Mouse (Mus musculus) MEL (cell line): ENCODE measurements around the gene Ankle2.

Source experiments
- CTCF ChIP-seq, 3 experiments: IDR thresholded peaks in 2 of 3; conservative IDR thresholded peaks in 1 of 3; 2 replicates each; pipeline ENCODE4 v1.5.1; 2011 to 2012; ENCODE audit warnings: low read length in 3 of 3, low read depth in 2 of 3, mild to moderate bottlenecking in 2 of 3, improper control_type of control experiment in 1 of 3, inconsistent platforms in 1 of 3, mixed read lengths in 1 of 3, moderate library complexity in 1 of 3; ENCODE audit not compliant: control insufficient read depth in 1 of 3, insufficient read depth in 1 of 3, poor library complexity in 1 of 3, severe bottlenecking in 1 of 3
- POLR2A ChIP-seq, 2 experiments: IDR thresholded peaks; 2 replicates each; pipeline ENCODE4 v1.6.1; 2011 to 2012; ENCODE audit warnings: low read length in 2 of 2, mild to moderate bottlenecking in 2 of 2, control low read depth in 1 of 2, improper control_type of control experiment in 1 of 2, low read depth in 1 of 2, moderate library complexity in 1 of 2; ENCODE audit not compliant: control insufficient read depth in 1 of 2, insufficient read depth in 1 of 2, poor library complexity in 1 of 2
- POLR2AphosphoS5 ChIP-seq: IDR thresholded peaks from 2 replicates; pipeline ENCODE4 v1.6.1; 2012; ENCODE audit warnings: low read depth, borderline replicate concordance, mild to moderate bottlenecking, inconsistent platforms, low read length, moderate library complexity, mixed read lengths

DNA sequence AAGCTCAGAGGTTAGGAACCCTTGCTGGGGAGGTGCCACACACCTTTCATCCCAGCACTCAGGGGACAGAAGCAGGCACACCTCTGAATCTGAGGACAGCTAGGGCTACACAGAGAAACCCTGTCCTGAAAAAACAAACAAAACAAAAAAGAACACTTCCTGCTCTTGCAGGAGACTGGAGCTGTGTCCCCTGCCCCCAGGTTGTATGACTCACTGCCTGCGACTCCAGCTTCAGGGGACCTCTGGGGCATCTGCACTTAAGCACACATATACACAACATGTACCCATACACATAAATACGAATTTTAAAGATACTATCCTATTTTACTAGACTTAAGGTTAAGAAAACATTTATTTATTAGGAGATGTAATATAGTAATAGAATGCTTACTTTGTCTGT lies 13.3 kb downstream of the Ankle2 start:
- TF ChIP-seq POLR2AphosphoS5 (no peak), POLR2A (IDR thresholded peaks at IDR 0.05; ENCODE audit: control insufficient read depth in 1 of 2, insufficient read depth in 1 of 2, low read depth in 1 of 2, low read length in 2 of 2, poor library complexity in 1 of 2) (no peak), CTCF (IDR thresholded peaks at IDR 0.05 in 2 of 3, conservative IDR thresholded peaks at IDR 0.05 in 1 of 3; ENCODE audit: control insufficient read depth in 1 of 3, insufficient read depth in 1 of 3, low read depth in 2 of 3, low read length in 3 of 3, poor library complexity in 1 of 3, severe bottlenecking in 1 of 3) (no peak)
